Mouse (Mus musculus) liver, postnatal 0 days (tissue): ENCODE measurements around the gene Tmem11.

Source experiments
- CTCF ChIP-seq: sonication (generic); IDR thresholded peaks from 2 replicates; pipeline ENCODE4 v1.5.1; 2016; ENCODE audit warnings: antibody characterized with exemption, low read depth
- EP300 ChIP-seq: IDR thresholded peaks from 2 replicates; pipeline ENCODE4 v1.6.1; 2016; ENCODE audit warnings: antibody characterized with exemption, low read depth, mild to moderate bottlenecking

GRCm38 (mm10) chr11:60830433-60831052 is 48.5 kb downstream of the Tmem11 start, which contains the start of gene Dhrs7b:
- TF ChIP-seq CTCF (no peak), EP300 (no peak; the same call in 1 of the 2 replicates)
